Mouse (Mus musculus) liver, embryonic 16.5 days (tissue): ENCODE measurements around the gene Lct. TPM values are rescaled to one million over a fixed set of nuclear protein-coding genes. Genes with fewer than 3 reads are reported as not detected.

Experiments
- ATAC-seq: fragments of 200-750 bp; cut with Nextera tagmentation; 2 replicates; pipeline ENCODE4 v1.8.0; 2017; ENCODE audit warnings: low read depth, mild to moderate bottlenecking, moderate number of reproducible peaks, moderate library complexity
- H3K27ac ChIP-seq: fragments of 300-500 bp; sonication (generic); 2 replicates; pipeline ENCODE4 v1.5.1; 2014; ENCODE audit warnings: mild to moderate bottlenecking, low read length
- H3K27me3 ChIP-seq: fragments of 300-500 bp; sonication (generic); 2 replicates; pipeline ENCODE4 v1.6.1; 2014; ENCODE audit warnings: low read depth, low read length, mixed read lengths; ENCODE audit not compliant: control insufficient read depth, insufficient read depth
- H3K36me3 ChIP-seq: fragments of 300-500 bp; sonication (generic); 2 replicates; pipeline ENCODE4 v1.6.1; 2014; ENCODE audit warnings: mild to moderate bottlenecking; ENCODE audit not compliant: control insufficient read depth, insufficient read depth
- H3K4me1 ChIP-seq: fragments of 300-500 bp; sonication (generic); 2 replicates; pipeline ENCODE4 v1.6.1; 2014; ENCODE audit warnings: low read depth, low read length, mixed read lengths; ENCODE audit not compliant: control insufficient read depth
- H3K4me2 ChIP-seq: fragments of 300-500 bp; sonication (generic); 2 replicates; pipeline ENCODE4 v1.6.1; 2014; ENCODE audit warnings: low read depth, low read length, mixed read lengths
- H3K4me3 ChIP-seq: fragments of 300-500 bp; sonication (generic); 2 replicates; pipeline ENCODE4 v1.5.1; 2014; ENCODE audit warnings: low read depth, mild to moderate bottlenecking, low read length
- H3K9ac ChIP-seq: fragments of 300-500 bp; sonication (generic); 2 replicates; pipeline ENCODE4 v1.6.1; 2014; ENCODE audit warnings: low read depth, low read length
- H3K9me3 ChIP-seq: fragments of 300-500 bp; sonication (generic); replicated peaks from 2 replicates; pipeline ENCODE4 v1.6.1; 2016; ENCODE audit warnings: low read length; ENCODE audit not compliant: control insufficient read depth
- WGBS: fragments of 180-500 bp; shearing (Covaris S2); extraction: QIAGEN DNeasy Blood & Tissue Kit; methylation state at CpG from one replicate; pipeline ENCODE4 v1.1.7; 2014; ENCODE audit not compliant: insufficient replicate concordance; 5-methylcytosine and 5-hydroxymethylcytosine counted together
- polyA plus RNA-seq: library from polyadenylated mRNA; unstranded; fragments of >200 nt; fragmentation: Nextera tagmentation; extraction: Ambion mirVana; gene quantifications from 2 replicates; pipeline ENCODE4 v1.2.1, GENCODE M21; 2015

Lct gene
- polyA plus RNA-seq, 1 experiment from 2014 or later = 0.71 TPM

DNA sequence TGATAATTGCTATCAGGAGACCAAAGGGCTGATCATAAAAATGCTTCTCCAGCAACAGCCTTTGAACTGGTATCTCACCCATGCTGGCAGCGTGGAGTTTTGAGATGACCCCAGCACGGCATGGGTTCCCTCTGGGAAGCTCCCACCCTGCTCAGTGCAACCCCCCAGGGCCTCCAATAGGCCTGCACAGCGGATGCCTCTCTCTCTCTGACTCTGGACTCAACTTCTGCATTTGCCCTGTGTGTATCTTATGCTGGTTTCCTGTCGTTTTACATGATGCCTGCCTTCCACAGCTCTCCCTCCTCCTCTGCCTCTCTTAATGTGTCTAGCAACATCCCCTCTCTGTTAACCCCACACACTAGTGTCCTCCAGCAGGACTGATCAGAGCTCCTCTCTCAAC lies 13.5 kb downstream of the Lct start:
- Histone ChIP-seq H3K4me2 (no peak overlapping the region), H3K9ac (no peak overlapping the region), H3K36me3 (no peaks in the 10 kb centered on the region), H3K27ac (no peak overlapping the region), H3K4me1 (no peaks in the 10 kb centered on the region), H3K27me3 (no peaks in the 10 kb centered on the region), H3K4me3 (no peak overlapping the region), H3K9me3 (no peaks in the 10 kb centered on the region)
- WGBS = 16% methylated on average over 4 of the region's 4 CpGs
- no peak for ATAC-seq

DNA sequence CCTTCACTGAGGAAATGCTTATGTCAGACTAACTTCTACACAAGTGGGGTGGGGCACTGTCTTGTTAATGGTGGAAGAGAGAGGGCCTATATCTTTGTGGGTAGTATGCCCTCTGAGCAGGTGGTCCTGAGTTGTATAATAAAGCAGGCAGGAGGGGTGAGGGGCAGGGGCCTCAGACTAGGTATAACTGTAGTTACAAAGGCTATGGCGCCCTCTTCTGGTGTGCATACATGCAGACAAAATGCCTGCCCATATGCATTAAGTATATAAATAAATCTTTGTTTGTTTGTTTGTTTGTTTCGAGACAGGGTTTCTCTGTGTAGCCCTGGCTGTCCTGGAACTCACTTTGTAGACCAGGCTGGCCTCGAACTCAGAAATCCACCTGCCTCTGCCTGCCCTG lies 19.1 kb downstream of the Lct start:
- Histone ChIP-seq H3K36me3 (no peaks in the 10 kb centered on the region), H3K4me1 (no peaks in the 10 kb centered on the region), H3K9me3 (no peaks in the 10 kb centered on the region), H3K27ac (no peak overlapping the region), H3K4me2 (no peak overlapping the region), H3K4me3 (no peak overlapping the region), H3K27me3 (no peaks in the 10 kb centered on the region), H3K9ac (no peak overlapping the region)
- WGBS = 46% methylated on average over 3 of the region's 3 CpGs
- ATAC-seq = no peak

DNA sequence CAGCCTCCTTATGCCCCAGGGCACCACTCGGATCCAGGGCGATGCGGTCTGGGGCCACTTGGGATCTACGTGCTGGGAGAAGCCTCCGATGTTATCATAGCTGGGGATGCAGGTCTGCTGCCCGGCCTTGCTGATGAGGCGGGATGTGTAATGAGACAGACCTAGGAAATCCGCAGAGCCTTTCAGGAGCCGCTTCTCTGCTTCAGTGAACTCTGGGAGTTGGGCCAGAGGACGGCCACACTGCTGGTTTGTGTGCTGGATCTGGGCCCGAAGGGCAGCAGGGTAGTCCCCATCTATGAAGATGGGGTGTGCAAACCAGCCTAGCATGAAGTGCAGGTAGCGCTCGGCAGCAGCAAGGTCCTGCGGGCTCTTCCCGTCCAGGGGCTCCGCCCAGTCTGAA lies 24.2 kb downstream of the Lct start:
- Histone ChIP-seq H3K9me3 (no peaks in the 10 kb centered on the region), H3K4me1 (no peaks in the 10 kb centered on the region), H3K36me3 (no peaks in the 10 kb centered on the region), H3K27ac (no peak overlapping the region), H3K4me3 (no peak overlapping the region), H3K27me3 (no peaks in the 10 kb centered on the region), H3K4me2 (no peak overlapping the region), H3K9ac (no peak overlapping the region)
- no peak for ATAC-seq
- WGBS = 83% methylated on average over 16 of the region's 16 CpGs

GRCm38 (mm10) chr1:128295717-128296528 lies 32.2 kb downstream of the Lct start:
- no peaks in the 10 kb centered on the region for H3K27me3 ChIP-seq
- H3K4me3 ChIP-seq = no peak overlapping the region
- H3K4me1 ChIP-seq = no peaks in the 10 kb centered on the region
- no peaks in the 10 kb centered on the region for H3K9me3 ChIP-seq
- H3K36me3 ChIP-seq = no peaks in the 10 kb centered on the region
- 69% methylated on average over 5 of the region's 5 CpGs for WGBS
- H3K9ac ChIP-seq = no peak overlapping the region
- no peak overlapping the region for H3K4me2 ChIP-seq
- ATAC-seq = no peak
- no peak overlapping the region for H3K27ac ChIP-seq

DNA sequence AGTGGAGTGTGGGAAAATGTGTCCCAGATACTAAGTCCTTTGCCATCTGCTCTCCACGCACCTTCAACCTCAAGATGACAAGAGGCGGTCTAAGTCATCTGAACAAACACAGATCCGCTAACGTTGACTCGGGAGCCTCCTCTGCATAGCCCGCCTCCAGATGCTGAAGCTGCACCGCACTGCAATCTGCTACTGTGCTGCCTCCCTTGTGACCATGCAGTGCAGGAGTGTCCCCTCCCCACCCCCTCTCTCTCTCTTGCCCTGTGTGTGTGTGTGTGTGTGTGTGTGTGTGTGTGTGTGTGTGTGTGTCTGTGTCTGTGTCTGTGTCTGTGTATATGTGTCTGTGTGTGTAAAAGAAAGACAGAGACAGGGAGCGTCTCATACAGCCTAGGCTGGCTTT lies 32.8 kb downstream of the Lct start:
- Histone ChIP-seq H3K36me3 (no peaks in the 10 kb centered on the region), H3K27me3 (no peaks in the 10 kb centered on the region), H3K4me1 (no peaks in the 10 kb centered on the region), H3K27ac (no peak overlapping the region), H3K9ac (no peak overlapping the region), H3K4me2 (no peak overlapping the region), H3K4me3 (no peak overlapping the region), H3K9me3 (no peaks in the 10 kb centered on the region)
- WGBS = 67% methylated on average over 8 of the region's 8 CpGs
- ATAC-seq = no peak

- H3K9me3 ChIP-seq = no peaks in the 10 kb centered on the region
- no peak overlapping the region for H3K27ac ChIP-seq
- 70% methylated on average over 12 of the region's 12 CpGs for WGBS
- no peaks in the 10 kb centered on the region for H3K36me3 ChIP-seq
- no peak for ATAC-seq
- H3K9ac ChIP-seq = no peak overlapping the region
- no peak overlapping the region for H3K4me2 ChIP-seq
- H3K27me3 ChIP-seq = no peaks in the 10 kb centered on the region
- no peak overlapping the region for H3K4me3 ChIP-seq
- H3K4me1 ChIP-seq = no peaks in the 10 kb centered on the region
Measured at GRCm38 (mm10) chr1:128293524-128293923, 34.6 kb downstream of the Lct start.

GRCm38 (mm10) chr1:128290295-128290694 lies 37.8 kb downstream of the Lct start:
- no peak for ATAC-seq
- Histone ChIP-seq H3K9ac (no peak overlapping the region), H3K4me3 (no peak overlapping the region), H3K27me3 (no peaks in the 10 kb centered on the region), H3K9me3 (no peaks in the 10 kb centered on the region), H3K36me3 (no peaks in the 10 kb centered on the region), H3K4me2 (no peak overlapping the region), H3K27ac (no peak overlapping the region), H3K4me1 (no peaks in the 10 kb centered on the region)
- 71% methylated on average over 5 of the region's 5 CpGs for WGBS

DNA sequence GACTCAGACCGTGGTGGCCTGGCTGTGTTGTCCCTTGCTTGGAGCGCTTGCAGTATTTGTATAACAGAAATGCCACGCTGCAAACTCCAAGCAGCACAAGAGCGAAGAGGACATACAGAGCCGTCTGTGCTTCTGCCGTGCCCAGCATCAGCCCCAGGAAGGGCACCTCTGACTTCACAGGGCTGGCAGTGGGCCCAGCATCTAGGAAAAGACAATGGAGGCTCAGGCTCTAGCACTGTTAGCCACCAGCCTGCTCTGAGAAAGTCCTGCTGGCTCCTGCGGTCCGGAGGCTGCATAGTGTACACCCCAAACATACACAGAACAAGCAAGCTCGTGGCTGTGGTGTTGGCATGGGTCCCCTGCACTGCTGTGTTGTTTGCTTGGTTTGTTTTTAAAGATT lies 43.0 kb downstream of the Lct start:
- no peak for ATAC-seq
- H3K27ac ChIP-seq = no peak overlapping the region
- no peaks in the 10 kb centered on the region for H3K4me1 ChIP-seq

GRCm38 (mm10) chr1:128284157-128284690 lies 43.9 kb downstream of the Lct start:
- no peak for ATAC-seq
- WGBS = 68% methylated on average over 8 of the region's 8 CpGs
- Histone ChIP-seq H3K4me1 (no peaks in the 10 kb centered on the region), H3K4me3 (no peak overlapping the region), H3K9me3 (no peaks in the 10 kb centered on the region; the same call in 1 of the 2 replicates), H3K4me2 (no peak overlapping the region), H3K27me3 (no peaks in the 10 kb centered on the region), H3K9ac (no peak overlapping the region), H3K27ac (no peak overlapping the region), H3K36me3 (peaks cover 4% of the 10 kb centered on the region; the same call in 1 of the 2 replicates)

More for the DNA sequence above, 43.0 kb downstream of the Lct start:
- Histone ChIP-seq H3K4me3 (no peak overlapping the region), H3K9me3 (no peaks in the 10 kb centered on the region; the same call in 1 of the 2 replicates), H3K36me3 (no peaks in the 10 kb centered on the region), H3K4me2 (no peak overlapping the region), H3K9ac (no peak overlapping the region), H3K27me3 (no peaks in the 10 kb centered on the region)
- 78% methylated on average over 9 of the region's 9 CpGs for WGBS
